Mouse (Mus musculus): ENCODE data around the gene Slc25a13.
A peak's percentile ranks its signal among the peaks of the same experiment; 100 is the strongest.

Slc25a13 gene

GRCm38 (mm10) chr6:6216507-6217285 is at the start of gene Slc25a13:
Gene Slc25a13, minus strand, starts transcription at chr6:6217173.
- peak; percentile 48 to 52 for DNase-seq (ENCODE audit: low spot score in 2 of 2)

DNA sequence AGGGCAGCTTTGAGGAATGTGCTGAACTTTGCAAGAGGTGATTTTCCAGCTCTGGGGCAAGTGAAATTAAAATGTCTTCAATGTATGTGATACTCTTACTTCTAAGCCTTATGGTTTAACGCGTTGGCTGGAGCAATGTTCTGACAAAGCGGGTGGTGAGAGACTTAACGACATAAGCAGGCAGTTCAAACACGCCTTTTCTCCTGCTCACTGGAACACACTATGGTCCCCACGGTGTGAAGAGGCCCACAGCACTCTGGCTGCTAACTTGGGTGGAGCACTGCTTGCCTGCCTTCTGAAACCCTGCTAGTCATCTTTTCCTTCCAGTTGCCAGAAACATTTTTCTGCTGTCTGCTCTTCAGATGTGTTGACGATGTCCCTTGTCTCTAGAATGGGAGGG is 48.8 kb upstream of the Slc25a13 start:
- DNase-seq (ENCODE audit: low spot score in 2 of 2), result no peak

DNA sequence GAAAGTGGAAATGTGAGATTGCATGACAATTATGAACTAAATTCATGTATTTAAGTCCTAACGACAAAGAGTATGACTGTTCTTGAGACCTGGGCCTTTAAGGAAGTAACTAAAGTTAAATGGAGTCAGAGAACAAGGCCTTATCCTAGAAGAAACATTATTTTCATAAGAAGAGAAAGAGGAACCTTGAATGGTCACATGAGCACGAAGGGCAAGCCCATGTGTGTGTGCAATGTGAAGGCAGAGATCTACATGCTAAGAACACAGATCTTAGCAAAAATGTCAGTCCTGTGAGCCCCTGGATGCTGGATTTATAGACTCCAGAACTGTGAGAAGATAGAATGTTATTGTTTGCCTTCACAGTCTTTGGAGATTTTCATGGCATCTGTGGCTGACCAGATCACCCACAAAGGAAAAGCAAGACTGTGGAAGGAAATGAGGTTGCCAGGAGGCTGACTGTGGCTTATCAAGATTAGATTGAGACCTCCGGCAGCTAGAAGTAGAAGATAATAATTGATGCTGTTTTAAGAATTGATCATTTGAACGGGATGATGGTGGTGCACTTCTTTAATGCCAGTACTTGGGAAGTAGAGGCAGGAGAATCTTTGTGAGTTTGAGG is 46.4 kb upstream of the Slc25a13 start:
- no peak for DNase-seq (ENCODE audit: low spot score in 2 of 2)

DNA sequence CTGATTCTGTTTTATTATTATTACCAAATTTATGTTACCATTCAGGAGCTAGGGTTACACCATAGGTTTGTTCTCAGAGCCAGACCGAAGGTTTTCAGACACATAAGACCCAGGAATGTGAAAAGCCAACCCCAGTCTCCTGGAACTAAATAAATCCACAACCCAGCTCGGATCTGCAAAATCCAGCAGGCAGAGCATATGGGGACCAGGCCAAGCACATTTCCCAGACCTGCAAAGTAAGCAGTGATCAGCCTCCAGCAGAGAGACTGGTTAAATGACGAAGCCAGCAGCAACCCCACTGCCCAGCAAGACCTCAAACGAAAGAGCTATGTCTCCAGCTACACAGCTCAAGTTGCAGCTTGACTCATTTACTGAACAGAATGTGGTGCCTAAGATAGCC is 43.9 kb upstream of the Slc25a13 start:
- no peak for DNase-seq (ENCODE audit: low spot score in 2 of 2)

DNA sequence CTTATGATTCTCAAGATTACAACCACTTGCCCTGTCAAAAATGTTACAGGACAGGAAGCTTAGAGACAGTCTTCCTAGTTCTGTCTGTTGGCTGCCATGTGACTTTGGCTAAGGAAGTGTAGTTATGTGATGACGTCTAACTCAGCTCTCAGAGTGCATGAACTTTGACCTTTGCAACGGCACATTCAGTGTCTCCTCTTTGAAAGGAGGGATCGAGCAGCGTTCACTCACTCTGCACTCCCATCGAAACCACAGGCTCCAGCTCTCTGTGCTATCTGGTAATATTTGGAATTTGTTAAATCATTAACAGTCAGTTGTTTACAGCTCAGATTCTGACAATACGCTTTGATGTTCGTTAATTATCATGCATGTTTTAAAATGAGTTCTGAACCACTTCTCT is 31.5 kb upstream of the Slc25a13 start:
- DNase-seq (ENCODE audit: low spot score in 2 of 2), result no peak

- DNase-seq (ENCODE audit: low spot score in 2 of 2), result no peak
These were observed 26.9 kb upstream of the Slc25a13 start for GRCm38 (mm10) chr6:6243828-6244227.

DNA sequence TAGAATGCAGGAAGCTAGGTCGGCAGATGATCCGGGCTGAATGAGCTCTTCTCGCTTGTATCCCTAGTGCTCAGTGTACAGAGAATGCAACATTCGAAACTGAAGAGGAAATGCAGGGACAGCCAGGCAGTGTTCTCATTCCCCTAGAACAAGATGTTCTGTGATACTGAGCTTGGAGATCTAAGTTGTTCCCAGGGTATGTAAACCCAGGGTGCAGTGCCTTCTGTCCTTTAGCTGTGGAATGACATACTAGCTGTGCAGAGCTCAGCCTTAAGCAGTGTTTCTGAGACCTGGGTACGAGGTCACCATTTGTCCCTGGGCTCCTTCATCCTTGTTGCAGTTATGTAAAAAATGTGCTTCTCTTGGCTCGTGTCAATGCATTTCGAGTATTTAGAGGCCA is 25.1 kb upstream of the Slc25a13 start:
- DNase-seq (ENCODE audit: low spot score in 2 of 2), result no peak

GRCm38 (mm10) chr6:6236788-6237298 is 19.9 kb upstream of the Slc25a13 start:
- no peak for DNase-seq (ENCODE audit: low spot score in 2 of 2)

DNA sequence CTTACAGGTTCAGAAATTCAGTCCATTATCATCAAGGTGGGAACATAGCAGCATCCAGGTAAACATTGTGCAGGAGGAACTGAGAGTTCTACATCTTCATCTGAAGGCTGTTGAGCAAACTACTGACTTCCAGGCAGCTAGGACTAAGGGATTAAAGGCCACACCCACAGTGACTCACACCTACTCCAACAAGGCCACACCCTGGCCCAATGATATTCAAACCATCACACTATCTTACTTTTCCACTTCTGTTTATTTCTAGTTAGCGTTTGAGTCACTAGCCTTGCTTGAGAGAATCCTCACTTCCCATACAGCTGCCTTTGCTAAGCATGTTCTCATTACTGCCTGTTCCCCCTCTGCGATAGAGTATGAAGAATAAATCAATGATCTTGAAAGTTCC is 13.3 kb upstream of the Slc25a13 start:
- no peak for DNase-seq (ENCODE audit: low spot score in 2 of 2)

- DNase-seq (ENCODE audit: low spot score in 2 of 2), result no peak
These were observed 5.7 kb upstream of the Slc25a13 start for GRCm38 (mm10) chr6:6222721-6223120.

- DNase-seq (ENCODE audit: low spot score in 2 of 2), result no peak
These were observed 3.6 kb upstream of the Slc25a13 start for GRCm38 (mm10) chr6:6220574-6220973.

- no peak for DNase-seq (ENCODE audit: low spot score in 2 of 2)
These were observed 2.8 kb upstream of the Slc25a13 start for GRCm38 (mm10) chr6:6219661-6220370.

GRCm38 (mm10) chr6:6217286-6217625 is 283 bp upstream of the Slc25a13 start:
- DNase-seq (ENCODE audit: low spot score in 2 of 2), result no peak

- no peak for DNase-seq (ENCODE audit: low spot score in 2 of 2)
These were observed 860 bp downstream of the Slc25a13 start for GRCm38 (mm10) chr6:6216120-6216506.

- DNase-seq (ENCODE audit: low spot score in 2 of 2), result no peak
These were observed 4.3 kb downstream of the Slc25a13 start for GRCm38 (mm10) chr6:6212360-6213310.

GRCm38 (mm10) chr6:6211958-6212357 is 5.0 kb downstream of the Slc25a13 start:
- no peak for DNase-seq (ENCODE audit: low spot score in 2 of 2)

DNA sequence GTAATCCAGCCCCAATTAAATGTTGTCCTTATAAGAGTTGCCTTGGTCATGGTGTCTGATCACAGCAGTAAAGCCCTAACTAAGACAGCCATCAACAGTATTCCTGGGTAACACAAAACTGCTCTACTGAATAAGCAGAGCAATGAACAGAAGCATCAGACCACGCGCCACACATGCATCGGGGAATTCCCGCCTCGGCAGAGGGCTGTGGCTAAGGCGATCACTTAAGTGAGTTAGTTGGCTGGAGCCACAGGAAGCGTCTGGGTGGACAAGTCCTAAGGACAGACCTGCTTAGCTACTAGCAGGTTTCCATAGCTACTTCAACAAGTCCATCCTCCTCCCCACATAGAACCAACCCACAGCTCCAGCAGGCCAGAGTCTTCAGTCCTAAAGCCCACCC is 6.3 kb downstream of the Slc25a13 start:
- no peak for DNase-seq (ENCODE audit: low spot score in 2 of 2)

DNA sequence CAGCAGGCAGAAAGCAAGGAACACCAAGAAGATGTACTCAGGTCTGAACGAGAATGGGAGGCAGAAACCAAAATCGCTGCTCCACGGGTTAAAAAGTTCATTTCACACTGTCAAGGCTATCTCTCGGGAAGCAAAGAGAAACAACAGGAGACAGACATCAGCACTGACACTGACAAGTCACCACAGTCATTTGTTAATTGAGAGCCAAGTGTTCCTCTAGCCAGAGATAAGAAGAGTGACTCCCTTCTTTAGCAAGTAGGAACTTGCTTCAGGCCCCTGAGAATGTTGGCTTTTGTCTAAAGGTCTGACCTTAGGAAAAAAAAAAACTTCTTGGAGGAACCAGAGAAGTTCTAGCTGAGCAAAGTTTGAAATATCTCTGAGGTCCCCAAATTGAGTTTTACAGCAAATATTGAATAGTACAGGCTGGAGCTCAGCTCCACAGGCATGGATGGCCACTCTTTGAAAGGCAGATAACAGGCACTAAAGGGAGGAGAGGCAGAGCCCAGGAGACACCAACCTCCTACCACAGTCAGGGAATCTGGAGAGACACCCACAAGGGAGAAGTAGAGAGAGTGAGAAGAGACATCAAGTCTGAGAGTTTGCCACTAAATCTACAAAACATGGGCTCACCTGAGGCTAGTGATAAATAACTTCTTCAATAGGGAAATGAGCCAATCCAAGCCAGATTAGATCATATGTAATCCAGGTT is 8.5 kb downstream of the Slc25a13 start:
- DNase-seq (ENCODE audit: low spot score in 2 of 2), result no peak

- DNase-seq (ENCODE audit: low spot score in 2 of 2), result no peak
These were observed 9.1 kb downstream of the Slc25a13 start for GRCm38 (mm10) chr6:6207836-6208235.

- DNase-seq (ENCODE audit: low spot score in 2 of 2), result no peak
These were observed 9.6 kb downstream of the Slc25a13 start for GRCm38 (mm10) chr6:6207395-6207794.

GRCm38 (mm10) chr6:6205599-6206165 is 11.3 kb downstream of the Slc25a13 start:
- DNase-seq (ENCODE audit: low spot score in 2 of 2), result no peak

All from urinary bladder, adult 18-20 months (tissue).